Mouse (Mus musculus) myocyte (in vitro differentiated cells): ENCODE results near the gene Acot6.

Experiments
- CEBPB ChIP-seq: IDR thresholded peaks from 2 replicates; pipeline ENCODE4 v1.6.1; 2011; ENCODE audit warnings: mild to moderate bottlenecking, moderate library complexity; ENCODE audit not compliant: poor library complexity, insufficient read depth, severe bottlenecking
- MAX ChIP-seq: IDR thresholded peaks from one replicate; pipeline ENCODE4 v1.6.1; 2011; ENCODE audit warnings: low read depth, mild to moderate bottlenecking, control low read depth
- POLR2A ChIP-seq: IDR thresholded peaks from one replicate; pipeline ENCODE4 v1.6.1; 2011; ENCODE audit warnings: low read depth, mild to moderate bottlenecking, control low read depth, moderate library complexity; ENCODE audit not compliant: insufficient read length
- USF1 ChIP-seq: IDR thresholded peaks from one replicate; pipeline ENCODE4 v1.6.1; 2011; ENCODE audit warnings: low read depth, mild to moderate bottlenecking, control low read depth, moderate library complexity

- TF ChIP-seq POLR2A (no peak), CEBPB (no peak), USF1 (no peak), MAX (no peak)
Measured at GRCm38 (mm10) chr12:84083842-84084241, 16.6 kb upstream of the Acot6 start.
